Mouse (Mus musculus): Measurements from ENCODE around the gene Ccdc148.

Ccdc148 gene

DNA sequence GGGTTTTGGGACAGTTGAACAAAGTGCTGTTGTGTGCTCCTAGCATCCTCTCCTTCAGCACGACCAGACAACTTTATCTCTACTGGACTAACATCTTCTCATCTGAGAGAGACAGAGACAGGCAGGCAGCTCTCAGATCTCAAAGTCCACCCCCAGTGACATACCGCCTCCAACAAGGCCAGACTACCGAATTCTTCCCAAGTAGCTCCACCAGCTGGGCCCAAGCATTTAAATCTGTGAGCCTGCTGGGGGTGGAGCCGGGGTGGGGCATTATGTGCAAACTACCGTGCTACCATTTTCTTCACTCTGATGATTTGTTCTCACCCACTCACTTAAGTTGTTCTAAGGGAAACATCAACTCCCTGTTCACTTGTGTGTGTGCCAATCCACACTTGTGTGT lies 19.0 kb upstream of the Ccdc148 start:
- no peak for ATAC-seq (ENCODE audit: low TSS enrichment)

DNA sequence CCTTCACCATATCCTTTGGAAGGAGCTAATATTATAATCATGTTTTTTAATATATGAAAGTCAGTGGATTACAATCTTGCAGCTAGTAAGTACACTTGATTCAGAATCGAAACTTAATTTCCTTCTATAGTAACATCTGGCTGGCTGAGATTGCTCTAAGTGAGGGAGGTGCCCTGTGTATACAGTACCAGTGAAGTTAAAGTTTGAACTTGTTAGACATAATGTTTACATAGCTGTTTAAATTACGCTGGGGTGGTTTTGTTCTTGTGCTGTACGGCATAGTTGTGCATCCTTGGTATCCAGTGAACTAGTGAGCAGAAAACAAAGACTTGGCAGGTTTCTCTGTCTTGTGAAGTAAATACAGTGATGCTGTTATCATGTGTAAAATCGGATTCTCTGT lies 18.5 kb upstream of the Ccdc148 start:
- ATAC-seq (ENCODE audit: low TSS enrichment) = no peak

DNA sequence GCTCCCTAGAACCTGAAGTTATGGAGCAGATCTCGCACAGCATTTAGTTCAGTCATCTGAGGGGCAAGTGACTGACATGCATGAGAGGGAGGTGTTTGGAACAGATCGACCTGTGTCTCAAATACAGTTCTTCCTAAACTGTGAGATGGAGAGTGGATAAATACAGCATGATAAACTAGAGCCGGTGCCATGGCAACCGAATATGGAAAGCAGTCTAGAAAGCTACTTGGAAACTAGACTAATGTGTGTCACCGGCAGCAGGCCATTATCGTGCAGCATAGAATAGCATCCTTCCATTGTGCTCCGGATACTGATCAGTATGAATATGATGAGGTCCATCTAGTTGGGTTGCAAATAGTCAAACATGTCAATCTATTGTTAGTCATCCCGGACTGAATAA lies 17.7 kb upstream of the Ccdc148 start:
- peak; percentile 76 for ATAC-seq (ENCODE audit: low TSS enrichment)

DNA sequence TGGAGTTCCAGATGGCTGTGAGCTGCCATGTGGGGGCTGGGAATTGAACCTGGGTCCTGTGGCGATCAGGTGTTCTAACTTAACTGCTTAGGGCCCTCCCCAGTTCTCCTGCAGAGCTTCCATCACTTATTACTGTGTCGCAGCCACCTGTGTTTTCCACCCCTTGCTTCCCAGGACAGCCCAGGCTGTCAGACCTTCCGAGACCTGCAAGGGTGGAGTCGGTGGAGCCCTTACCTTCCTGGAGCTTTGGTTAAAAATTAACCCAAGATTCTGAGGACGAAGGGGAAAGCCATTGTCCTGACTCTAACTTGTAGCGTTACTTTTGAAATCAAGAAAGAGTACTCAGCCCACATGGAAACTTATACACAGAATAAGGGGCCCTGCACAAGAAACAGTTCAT lies 15.4 kb upstream of the Ccdc148 start:
- no peak for ATAC-seq (ENCODE audit: low TSS enrichment)

DNA sequence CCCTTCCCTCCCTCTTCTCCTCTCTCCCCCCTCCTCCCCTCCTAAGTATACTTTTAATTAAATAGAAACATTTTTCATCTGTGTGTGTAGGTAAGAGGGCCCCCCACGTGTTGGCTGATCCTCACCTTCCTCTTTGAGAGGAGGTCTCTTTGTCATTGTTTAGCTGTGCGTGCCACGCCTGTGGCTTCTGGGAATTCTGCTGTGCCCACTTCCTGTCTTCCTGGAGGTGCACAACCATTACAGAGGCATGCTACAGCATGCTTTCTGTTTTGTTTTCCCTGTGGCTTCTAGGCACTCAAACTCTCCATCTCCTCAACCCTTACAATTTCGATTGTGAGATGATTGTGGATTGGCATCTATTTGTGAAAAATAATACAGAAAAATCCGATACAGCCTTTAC lies 11.1 kb upstream of the Ccdc148 start:
- no peak for ATAC-seq (ENCODE audit: low TSS enrichment)

DNA sequence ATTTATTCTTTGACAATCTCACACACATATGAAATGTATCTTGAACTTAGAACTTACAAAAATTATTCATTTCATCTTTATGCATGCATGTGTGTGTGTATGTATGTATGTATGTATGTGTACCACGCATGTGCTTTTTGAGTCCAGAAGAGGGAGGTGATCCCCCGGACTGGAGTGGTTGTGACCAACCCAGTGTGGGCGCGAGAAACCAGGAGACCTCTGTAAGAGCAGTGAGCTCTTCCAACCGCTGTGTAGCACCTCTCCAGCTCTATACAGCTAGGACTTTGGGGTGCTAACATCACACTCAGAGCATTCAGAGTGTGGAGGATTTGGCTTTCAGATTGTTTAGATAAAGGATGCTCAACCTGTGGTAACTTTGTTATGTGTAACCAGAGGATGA lies 10.1 kb upstream of the Ccdc148 start:
- ATAC-seq (ENCODE audit: low TSS enrichment) = no peak

DNA sequence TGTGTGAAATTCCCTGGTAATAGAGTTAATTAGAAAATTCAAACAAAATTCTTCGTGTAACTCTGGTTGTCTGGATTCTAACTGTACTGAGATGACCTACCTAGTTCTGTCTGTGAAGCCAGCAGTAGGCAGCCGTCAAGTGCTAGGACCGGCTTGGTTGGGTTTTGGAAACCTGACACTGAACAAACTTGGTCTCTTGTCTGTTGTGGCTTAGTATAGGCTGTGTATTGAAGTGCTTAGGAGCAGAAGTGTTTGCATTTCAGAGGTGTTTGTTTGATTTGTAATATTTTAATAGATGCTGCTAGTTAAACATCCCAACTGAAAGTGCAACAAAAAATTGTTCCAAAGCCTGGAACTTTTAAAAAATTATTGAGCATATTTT lies 9.7 kb upstream of the Ccdc148 start:
- ATAC-seq (ENCODE audit: low TSS enrichment) = no peak

DNA sequence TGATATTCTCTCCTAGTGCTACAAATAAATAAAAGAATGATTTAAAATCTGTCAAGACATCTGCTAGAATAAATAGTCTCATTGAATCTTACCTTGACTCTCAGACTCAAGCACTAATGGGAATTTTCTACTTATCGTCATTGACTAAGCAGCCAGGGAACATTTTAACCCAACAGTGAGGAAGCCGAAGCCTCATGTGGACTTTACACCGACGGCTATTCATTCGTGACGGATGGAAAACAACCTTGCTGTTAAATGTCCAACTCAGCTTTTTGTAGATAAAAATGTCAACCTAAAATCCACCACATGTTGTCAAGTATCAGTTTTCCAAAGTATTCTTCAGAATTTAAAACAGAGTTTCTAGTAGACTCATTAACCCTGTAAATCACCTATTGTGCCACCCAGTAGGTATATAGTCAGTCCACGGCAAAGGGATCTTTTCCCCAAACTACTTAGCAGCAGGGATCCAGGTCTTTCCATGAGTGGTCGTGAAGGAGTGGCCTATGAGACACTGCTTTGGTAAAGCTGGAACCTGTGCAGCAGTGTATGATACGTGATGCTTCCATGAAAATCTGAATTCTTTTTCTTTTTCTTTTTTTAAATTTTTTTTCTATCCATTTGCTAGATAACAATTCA lies 9.2 kb upstream of the Ccdc148 start:
- no peak for ATAC-seq (ENCODE audit: low TSS enrichment)

DNA sequence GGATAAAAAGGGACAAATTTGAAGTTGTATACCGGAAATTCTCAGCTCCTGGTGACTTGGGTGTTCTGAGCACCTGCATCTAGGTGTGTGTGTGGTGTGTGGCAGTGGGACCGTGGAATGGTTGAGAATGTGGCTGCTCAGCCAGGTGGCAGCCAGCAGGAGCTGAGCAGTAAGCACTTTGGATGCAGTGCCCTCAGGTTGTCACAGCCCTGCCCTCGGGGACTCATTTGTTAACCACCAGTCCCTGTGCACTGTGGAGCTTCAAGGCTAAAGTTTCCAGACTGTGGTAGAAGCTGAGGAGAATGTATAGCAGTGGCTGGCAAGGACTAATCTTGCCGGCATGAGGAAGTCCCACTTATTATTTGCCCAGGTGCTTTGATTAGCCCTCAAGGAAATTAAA lies 7.3 kb upstream of the Ccdc148 start:
- no peak for ATAC-seq (ENCODE audit: low TSS enrichment)

DNA sequence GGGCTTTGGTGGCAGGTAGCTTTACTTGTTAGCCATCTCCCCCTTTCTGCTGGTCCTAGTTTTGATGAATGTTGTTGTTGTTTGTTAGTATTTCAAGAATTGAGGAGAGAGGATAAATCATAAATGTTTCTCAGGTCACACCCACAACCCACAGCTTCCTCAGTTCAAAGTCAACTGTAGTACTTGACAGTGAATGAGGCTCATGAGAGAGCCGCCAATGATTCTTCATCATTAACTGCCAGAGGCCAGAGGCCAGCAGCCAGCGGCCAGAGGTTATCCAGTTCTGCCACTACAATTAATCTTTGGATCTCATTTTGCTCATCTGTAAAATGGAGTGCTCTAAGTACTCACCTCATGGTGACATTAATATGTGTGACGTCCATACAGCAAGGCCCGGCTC lies 6.5 kb upstream of the Ccdc148 start:
- no peak for ATAC-seq (ENCODE audit: low TSS enrichment)

DNA sequence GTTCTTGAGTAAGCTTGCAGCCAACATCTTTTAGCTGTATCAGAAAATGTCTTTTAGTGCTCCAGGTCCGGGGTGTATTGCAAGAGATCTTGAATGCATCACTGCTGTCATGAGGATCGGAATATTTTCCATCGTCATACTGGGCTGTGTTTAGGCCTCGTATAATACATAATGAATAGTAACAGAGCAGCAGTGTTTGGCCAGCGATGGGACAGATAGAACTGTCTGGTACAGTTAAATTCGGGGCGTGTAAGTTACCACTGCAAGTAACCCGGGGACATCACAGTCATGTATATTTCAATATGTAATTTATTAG lies 1.8 kb upstream of the Ccdc148 start:
- ATAC-seq (ENCODE audit: low TSS enrichment) = no peak

DNA sequence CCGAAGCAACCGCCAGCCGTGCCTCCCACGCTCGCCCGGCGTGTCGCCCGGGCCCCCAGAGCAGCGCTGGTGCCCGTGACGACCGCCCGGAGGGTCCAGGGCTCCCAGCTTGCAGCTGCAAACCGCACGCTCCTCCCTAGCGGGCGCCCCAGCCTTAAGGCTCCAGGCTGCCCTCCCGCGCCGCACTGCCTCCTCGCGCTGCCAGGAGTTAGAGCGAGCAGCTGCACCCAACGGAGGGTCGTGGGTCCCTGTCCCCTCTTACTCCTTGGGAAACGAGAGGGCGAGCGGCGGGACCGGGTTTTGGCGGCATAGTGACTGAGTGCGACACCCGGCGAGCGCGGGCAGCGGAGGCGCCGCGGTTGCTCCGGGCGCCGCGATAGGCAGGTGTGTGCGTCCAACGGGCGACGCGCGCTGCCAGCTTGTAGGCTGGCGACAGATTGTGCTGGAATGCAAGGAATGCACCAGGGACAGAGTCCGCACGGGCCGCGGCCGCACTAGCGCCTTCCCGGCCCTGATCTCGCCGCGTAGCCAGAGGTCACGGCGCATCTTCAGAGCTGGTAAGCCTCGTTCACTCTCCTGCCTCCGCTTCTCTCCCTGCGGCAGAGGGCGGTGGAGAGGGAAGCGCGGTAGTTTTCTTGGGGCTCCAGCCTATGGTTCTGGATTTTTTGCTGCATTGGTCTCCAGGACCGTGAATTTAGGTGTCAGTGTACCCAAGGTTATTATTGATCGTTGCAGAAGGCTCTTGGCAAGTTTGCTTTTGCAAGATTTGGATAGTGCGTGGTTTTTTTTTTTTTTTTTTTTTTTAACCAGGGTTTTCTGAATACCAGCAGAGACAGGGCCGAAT lies 1.2 kb upstream of the Ccdc148 start:
- peak; percentile 66 for ATAC-seq (ENCODE audit: low TSS enrichment)

DNA sequence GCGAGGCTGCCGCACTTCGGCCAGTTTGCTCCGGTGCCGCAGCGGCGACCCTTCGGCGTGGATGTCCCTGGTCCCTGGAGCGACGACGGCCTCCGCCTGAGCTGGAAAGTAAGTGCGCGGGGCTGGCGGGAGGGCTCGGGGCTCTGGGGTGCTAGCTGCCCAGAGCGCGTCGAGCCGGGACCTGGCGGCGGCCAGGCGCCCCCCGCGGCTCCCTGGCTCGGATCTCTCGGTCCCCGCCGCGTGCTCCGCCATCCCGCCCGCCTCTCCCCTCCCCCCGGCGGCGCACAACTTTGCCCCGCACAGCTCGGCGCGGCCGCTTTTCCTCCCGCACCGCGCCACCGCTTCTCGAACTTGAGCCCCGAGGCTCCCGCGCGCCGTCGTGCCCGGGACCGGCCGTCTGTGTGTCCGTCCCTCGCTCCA lies 548 bp upstream of the Ccdc148 start:
- peak; percentile 5 for ATAC-seq (ENCODE audit: low TSS enrichment)

DNA sequence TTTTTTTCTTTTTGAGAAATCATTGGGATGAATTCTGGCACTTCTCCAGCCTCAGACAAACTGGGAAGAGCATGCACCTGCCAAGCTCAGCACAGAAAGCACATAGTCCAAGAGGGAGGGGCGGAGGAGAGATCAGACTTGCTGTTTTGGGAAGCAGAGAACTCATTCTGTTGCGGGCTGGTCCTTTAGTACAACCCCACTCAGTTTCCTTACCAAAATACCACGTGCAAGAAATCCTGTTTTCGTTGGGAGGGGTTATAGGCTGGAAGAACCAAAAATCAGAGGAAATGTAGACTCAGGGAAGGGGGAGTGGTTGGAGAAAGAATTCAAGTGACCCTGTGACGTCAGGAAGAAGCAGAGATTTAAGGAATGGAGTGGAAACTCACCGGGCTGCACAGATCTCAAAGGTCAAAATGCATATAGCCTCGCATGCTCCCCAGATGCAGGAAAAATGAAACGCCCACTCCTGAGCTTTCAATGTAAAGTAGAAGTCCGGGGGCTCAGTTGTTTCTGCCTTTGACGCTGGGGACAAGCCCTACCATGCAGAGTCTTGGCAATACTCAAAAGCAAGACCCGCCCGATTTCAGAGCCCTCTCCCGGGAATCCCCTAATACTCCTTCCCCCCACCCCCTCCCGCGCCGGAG lies 400 bp downstream of the Ccdc148 start:
- peak; percentile 12 for ATAC-seq (ENCODE audit: low TSS enrichment)

DNA sequence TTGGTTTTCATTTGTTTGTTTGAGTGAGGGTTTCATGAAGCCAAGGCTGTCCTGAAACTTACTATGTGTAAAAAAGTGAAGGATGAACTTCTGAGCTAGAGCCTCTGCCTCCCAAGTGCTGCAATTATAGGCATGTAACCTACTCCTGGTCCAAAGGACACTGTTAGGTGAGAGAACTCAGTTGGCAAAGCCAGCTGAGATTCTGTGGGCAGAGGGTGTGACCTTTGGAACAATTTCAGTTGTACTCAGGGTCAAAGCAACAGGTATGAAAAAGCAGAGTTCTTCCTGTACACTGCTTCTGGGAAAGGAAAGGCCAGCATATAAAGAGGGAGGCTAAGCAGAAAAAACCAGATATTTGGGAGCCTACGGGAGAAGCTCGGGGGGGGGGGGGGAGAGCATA lies 2.4 kb downstream of the Ccdc148 start:
- ATAC-seq (ENCODE audit: low TSS enrichment) = no peak

DNA sequence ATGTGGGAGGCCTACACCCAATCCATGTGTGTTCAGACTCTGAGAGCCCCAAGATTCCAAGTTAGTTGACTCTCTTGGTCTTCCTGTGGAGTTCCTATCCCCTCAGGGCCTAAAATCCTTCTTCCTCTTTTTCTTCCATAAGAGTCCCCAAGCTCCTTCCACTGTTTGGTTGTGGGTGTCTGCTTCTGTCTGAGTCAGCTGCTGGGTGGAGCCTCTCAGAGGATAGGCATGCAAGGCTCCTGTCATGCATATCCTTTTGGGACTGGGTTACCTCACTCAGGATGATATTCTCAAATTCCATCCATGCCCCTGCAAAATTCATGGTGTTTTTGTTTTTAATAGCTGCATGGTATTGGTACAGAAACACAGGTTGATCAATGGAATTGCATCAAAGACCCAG lies 5.1 kb downstream of the Ccdc148 start:
- no peak for ATAC-seq (ENCODE audit: low TSS enrichment)

DNA sequence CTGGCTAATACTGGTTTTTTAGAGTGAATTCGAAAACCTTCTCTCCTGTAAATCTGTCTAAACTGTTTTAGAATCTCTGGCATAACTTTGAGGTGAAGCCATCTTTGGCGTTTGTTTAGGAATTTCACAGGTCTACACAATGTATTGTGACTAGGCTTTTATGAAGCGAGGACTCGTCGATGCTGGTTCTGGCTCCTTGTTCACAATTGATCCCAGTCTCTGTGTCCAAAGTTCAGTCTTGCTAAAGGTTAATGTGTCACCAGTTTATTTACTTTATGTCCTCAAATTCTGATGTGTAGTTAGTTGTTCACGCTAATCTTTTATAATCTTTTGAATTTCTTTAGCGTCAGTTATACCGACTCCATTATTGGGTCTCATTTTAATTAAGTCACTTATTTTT lies 29.4 kb downstream of the Ccdc148 start:
- no peak for ATAC-seq (ENCODE audit: low TSS enrichment)

DNA sequence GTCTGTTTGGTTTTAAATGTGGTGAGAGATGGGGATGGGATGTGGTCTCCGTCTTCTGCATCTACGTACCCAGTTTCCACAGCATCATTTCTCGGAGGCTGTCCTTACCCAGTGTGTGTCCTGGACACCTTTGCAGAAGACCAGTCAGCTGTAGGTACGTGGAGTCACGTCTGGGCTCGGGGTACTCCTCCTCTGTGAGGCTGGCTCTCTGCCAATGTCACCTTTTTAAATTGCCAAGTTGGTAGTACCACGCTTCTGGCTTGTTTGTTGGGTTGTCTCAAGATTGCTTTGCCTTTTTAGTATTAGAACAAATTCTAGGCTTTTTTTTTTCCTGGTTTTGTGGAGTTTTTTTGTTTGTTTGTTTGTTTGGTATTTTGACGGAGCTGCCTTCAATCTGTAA lies 30.7 kb downstream of the Ccdc148 start:
- ATAC-seq (ENCODE audit: low TSS enrichment) = no peak

DNA sequence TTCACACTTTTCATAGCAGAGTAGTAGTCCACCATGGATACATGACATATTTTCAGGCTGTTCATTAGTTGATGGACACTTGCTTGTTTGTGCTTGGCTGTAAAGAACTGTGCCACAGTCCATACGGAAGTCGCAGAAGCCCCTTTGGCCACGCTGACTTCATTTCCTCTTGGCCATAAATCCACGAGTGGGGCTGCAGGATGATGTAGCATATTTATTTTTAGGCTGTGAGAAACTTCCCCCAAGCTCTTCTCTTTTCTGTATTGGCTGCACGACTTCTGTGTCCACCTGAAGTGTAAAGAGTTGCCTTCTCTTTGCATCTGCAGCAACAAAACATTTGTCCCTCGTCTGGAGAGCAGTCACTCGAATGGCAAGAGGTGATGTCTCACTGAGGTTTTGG lies 31.5 kb downstream of the Ccdc148 start:
- no peak for ATAC-seq (ENCODE audit: low TSS enrichment)

DNA sequence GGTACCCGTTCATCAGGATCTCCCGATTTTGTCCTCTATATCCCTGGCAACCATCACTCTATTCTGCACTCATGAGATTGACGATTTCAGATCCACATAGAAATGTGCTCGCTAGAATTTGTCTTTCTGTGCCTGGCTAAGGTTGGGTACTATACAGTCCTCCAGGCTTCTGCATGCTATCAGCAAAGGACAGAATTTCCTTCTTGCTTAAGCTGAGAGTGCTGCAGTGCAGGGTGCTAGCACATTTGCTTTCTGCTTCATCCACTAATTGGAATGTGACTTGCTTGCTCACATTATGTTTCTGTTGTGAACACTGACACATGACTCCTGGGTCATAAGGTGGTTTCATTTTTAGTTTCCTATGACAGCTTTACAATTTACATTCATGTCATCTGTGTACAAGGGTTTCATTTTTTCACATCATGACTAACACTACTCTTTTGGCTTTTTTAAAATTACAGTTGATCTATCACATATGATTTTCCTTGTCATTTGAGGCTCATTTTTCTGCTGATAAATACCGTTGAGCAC lies 104.8 kb downstream of the Ccdc148 start:
- peak; percentile 69 for ATAC-seq (ENCODE audit: low TSS enrichment)

DNA sequence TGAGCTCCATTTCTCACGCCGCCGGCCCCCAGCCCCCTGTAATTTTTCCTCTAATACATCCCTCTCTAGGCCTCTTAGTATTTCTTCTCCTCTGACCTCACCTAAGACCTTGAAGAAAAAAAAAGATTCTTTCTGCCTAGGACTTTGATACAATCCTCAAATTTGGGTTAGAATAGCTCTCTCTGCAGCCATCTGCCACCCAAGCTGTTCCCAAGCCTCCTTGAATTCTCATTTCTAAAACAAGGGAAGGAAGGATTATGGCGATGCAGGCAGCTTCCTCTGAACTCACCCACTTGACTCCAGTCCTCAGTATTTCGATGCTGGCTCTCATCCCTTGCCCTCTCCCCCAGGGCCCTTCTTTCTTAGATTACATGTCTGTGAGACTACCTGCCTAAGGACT lies 106.1 kb downstream of the Ccdc148 start:
- ATAC-seq (ENCODE audit: low TSS enrichment) = peak; percentile 96

DNA sequence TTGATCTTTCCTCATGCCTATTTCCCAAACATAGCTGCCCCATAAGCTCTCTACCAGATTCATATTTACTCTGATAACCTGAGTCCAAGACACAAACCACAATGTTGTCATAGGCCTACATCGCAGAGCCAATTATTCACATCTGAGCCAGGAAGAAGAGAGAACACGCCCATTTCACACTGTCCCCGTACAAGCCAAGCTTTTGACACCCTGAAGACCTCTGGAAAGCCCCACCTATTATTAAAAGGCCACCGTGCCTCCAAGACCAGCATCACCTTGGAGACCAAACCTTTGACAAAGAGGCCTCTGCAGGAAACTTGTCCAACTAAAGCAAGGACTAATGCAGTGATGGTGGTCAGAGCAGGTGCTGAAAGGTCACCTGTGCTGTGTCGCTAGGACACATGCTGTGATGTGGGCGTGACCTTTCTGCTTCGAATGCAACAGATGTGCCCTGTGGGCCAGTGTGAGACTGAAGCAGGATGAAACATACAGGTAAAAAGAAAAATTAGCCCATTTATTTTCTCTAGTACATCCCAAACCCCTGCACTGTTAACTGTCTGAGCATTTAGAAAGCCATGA lies 106.9 kb downstream of the Ccdc148 start:
- ATAC-seq (ENCODE audit: low TSS enrichment) = no peak

Data from frontal cortex, adult (tissue).